Mouse (Mus musculus): ENCODE measurements around the gene Spaca9.

DNA sequence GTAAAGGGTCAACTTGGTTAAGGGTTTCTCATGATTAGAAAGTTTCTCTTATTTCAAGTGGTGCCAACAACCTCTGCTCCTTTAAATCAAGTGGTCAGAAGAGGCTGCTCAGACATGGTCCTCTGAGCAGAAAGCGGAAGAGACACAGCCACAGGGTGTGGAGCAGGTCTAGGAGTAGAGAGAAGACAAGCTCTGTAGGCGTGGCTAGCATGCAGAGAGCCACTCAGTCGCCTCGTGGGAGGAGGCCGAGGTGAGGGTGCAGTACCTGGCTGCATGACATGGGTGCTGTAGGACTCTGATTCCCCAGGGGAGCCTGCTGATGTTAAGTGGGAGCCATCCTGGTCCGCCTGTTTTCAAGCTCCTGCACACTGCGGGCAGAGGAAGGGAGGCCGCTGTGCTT lies 43.3 kb downstream of the Spaca9 start:
- TF ChIP-seq CTCF (IDR thresholded peaks at IDR 0.05; ENCODE audit: extremely low read depth, insufficient read depth, insufficient read length, insufficient replicate concordance) (no peak), POLR2A (IDR thresholded peaks at IDR 0.05; ENCODE audit: low read depth, low read length) (no peak)

Measured in spleen, adult 2 months (tissue).